12 mouse cellular contexts compared by ENCODE assay signal in genomic region chr2:75021639-75022038, GRCm38 (mm10).
DNase-seq lines count a peak whose midpoint lies in the region; ATAC-seq and TF ChIP-seq lines count a peak whose summit lies in the region.
"Had no signal": no experiment of that assay in that cellular context is flagged by ENCODE, and none has a peak within 500 bp of the region (broad histone marks: within the 10 kb centered on the region; RNA-seq: fewer than 3 reads in every experiment).

No protein-coding gene starts in this region.

- no peaks in the 10 kb centered on the region for H3K36me3 ChIP-seq in lung, embryonic 16.5 days (ENCODE audit: control insufficient read depth, insufficient read depth, low read length)
- H3K36me3 ChIP-seq in heart, embryonic 12.5 days: no peaks in the 10 kb centered on the region
- H3K36me3 ChIP-seq in kidney, embryonic 16.5 days (ENCODE audit: insufficient read depth, low read length): no peaks in the 10 kb centered on the region
- H3K36me3 ChIP-seq: embryonic facial prominence, embryonic 15.5 days had no signal

- peak overlapping the region; percentile 41 for H3K27ac ChIP-seq in lung, embryonic 16.5 days (ENCODE audit: low read length)
- 0 out of 2 replicates have a peak overlapping the region, but pooled peaks have one; percentile 24 for H3K27ac ChIP-seq in heart, embryonic 12.5 days (ENCODE audit: poor library complexity, severe bottlenecking)
- H3K27ac ChIP-seq in kidney, embryonic 16.5 days (ENCODE audit: low read length): no peak overlapping the region
- H3K27ac ChIP-seq: embryonic facial prominence, embryonic 15.5 days; hindbrain, embryonic 14.5 days; macrophage had no signal

- TF ChIP-seq CTCF in lung, adult 2 months (IDR thresholded peaks at IDR 0.05; ENCODE audit: insufficient read depth, low read length): no peak

- no peaks in the 10 kb centered on the region for H3K9me3 ChIP-seq in lung, embryonic 16.5 days (ENCODE audit: control insufficient read depth, low read length)
- no peaks in the 10 kb centered on the region for H3K9me3 ChIP-seq in heart, embryonic 12.5 days (replicated peaks)
- no peaks in the 10 kb centered on the region for H3K9me3 ChIP-seq in kidney, embryonic 16.5 days (ENCODE audit: low read length)
- H3K9me3 ChIP-seq: embryonic facial prominence, embryonic 15.5 days had no signal

- no peak for DNase-seq in lung, adult 2 months
- DNase-seq in skeletal muscle tissue, adult 2 months (ENCODE audit: low read depth, low spot score): peak; percentile 12
- no peak for DNase-seq in adipocyte (ENCODE audit: low spot score)
- DNase-seq in frontal cortex, adult 2 months (ENCODE audit: extremely low spot score in 1 of 2, low spot score in 1 of 2): no peak
- DNase-seq in natural killer cell, adult 2 months (ENCODE audit: low spot score in 2 of 2): no peak
- DNase-seq: forebrain, postnatal 0 days had no signal

- no peaks in the 10 kb centered on the region; the same call in 1 of the 2 replicates for H3K27me3 ChIP-seq in lung, embryonic 16.5 days (ENCODE audit: control insufficient read depth, insufficient read depth, low read depth, low read length)
- no peaks in the 10 kb centered on the region for H3K27me3 ChIP-seq in heart, embryonic 12.5 days (replicated peaks)
- no peaks in the 10 kb centered on the region for H3K27me3 ChIP-seq in kidney, embryonic 16.5 days (ENCODE audit: insufficient read depth, low read length)
- H3K27me3 ChIP-seq: embryonic facial prominence, embryonic 15.5 days had no signal

- H3K4me2 ChIP-seq in lung, embryonic 16.5 days (ENCODE audit: low read depth, low read length): no peak overlapping the region
- no peak overlapping the region for H3K4me2 ChIP-seq in heart, embryonic 12.5 days
- no peak overlapping the region for H3K4me2 ChIP-seq in kidney, embryonic 16.5 days (replicated peaks; ENCODE audit: low read depth, low read length)
- H3K4me2 ChIP-seq: embryonic facial prominence, embryonic 15.5 days; hindbrain, embryonic 14.5 days had no signal

- no peak overlapping the region for H3K9ac ChIP-seq in lung, embryonic 16.5 days (ENCODE audit: low read length)
- no peak overlapping the region for H3K9ac ChIP-seq in heart, embryonic 12.5 days
- no peak overlapping the region for H3K9ac ChIP-seq in kidney, embryonic 16.5 days (replicated peaks; ENCODE audit: low read length)
- H3K9ac ChIP-seq: embryonic facial prominence, embryonic 15.5 days; forebrain, postnatal 0 days; hindbrain, embryonic 14.5 days had no signal

- 46% methylated on average over 7 of the region's 7 CpGs for WGBS in lung, embryonic 16.5 days
- 35% methylated on average over 7 of the region's 7 CpGs for WGBS in lung, adult 2 months
- WGBS in heart, embryonic 12.5 days: 33% methylated on average over 7 of the region's 7 CpGs
- 21% methylated on average over 7 of the region's 7 CpGs for WGBS in kidney, embryonic 16.5 days

- H3K4me1 ChIP-seq in lung, embryonic 16.5 days (replicated peaks; ENCODE audit: control insufficient read depth, insufficient read depth, low read length): no peaks in the 10 kb centered on the region
- H3K4me1 ChIP-seq in lung, adult 2 months (ENCODE audit: control insufficient read depth, insufficient read depth, low read length): no peaks in the 10 kb centered on the region
- 0 out of 2 replicates have a peak, but pooled peaks cover 7% of the 10 kb centered on the region for H3K4me1 ChIP-seq in heart, embryonic 12.5 days (replicated peaks)
- no peaks in the 10 kb centered on the region for H3K4me1 ChIP-seq in kidney, embryonic 16.5 days (ENCODE audit: insufficient read depth, low read length)

- no peak overlapping the region for H3K4me3 ChIP-seq in lung, embryonic 16.5 days (ENCODE audit: low read length)
- H3K4me3 ChIP-seq in lung, adult 2 months (replicated peaks; ENCODE audit: extremely low read depth, low read depth, low read length): no peak overlapping the region
- H3K4me3 ChIP-seq in heart, embryonic 12.5 days: no peak overlapping the region
- no peak overlapping the region for H3K4me3 ChIP-seq in kidney, embryonic 16.5 days (ENCODE audit: low read length)
- H3K4me3 ChIP-seq: embryonic facial prominence, embryonic 15.5 days had no signal

- ATAC-seq in lung, embryonic 16.5 days (ENCODE audit: low read depth): peak; percentile 72
- peak; percentile 66; the same call in 1 of the 2 replicates for ATAC-seq in heart, embryonic 12.5 days (ENCODE audit: insufficient number of reproducible peaks, low FRiP score)
- ATAC-seq in kidney, embryonic 16.5 days (ENCODE audit: low FRiP score, low TSS enrichment): peak; percentile 63; the same call in 1 of the 2 replicates
- ATAC-seq: forebrain, postnatal 0 days had no signal

- no peak for TF ChIP-seq POLR2A in lung, adult 2 months (IDR thresholded peaks at IDR 0.05; ENCODE audit: borderline replicate concordance, extremely low read depth, low read depth, low read length)
